Mouse (Mus musculus): ENCODE measurements around the gene Adrm1. TPM values are rescaled to one million over a fixed set of nuclear protein-coding genes. Genes with fewer than 3 reads are reported as not detected.

Adrm1 gene
- total and polyA plus RNA-seq, 3 experiments = 116 to 148 (median 127) TPM

GRCm38 (mm10) chr2:180218677-180219076, 47.4 kb downstream of the Adrm1 start:
- dilution Hi-C loops (cut with MboI; ENCODE audit: extremely low pct_ligation_motif_present, extremely low pct_unique_long_range_greater_than_20kb, low sequenced_read_pairs) = no loop called here
- no peak overlapping the region for H3K4me3 ChIP-seq (replicated peaks in 1 of 3; ENCODE audit: low read depth in 2 of 3, low read length in 2 of 3, poor library complexity in 1 of 3)
- no peak overlapping the region for H3K9ac ChIP-seq (ENCODE audit: insufficient read depth, low read depth)
- peaks cover 81% of the 10 kb centered on the region for H3K27me3 ChIP-seq (replicated peaks)
- DNase-seq (ENCODE audit: extremely low read depth) = no peak
- H3K9me3 ChIP-seq (replicated peaks; ENCODE audit: low read length) = no peaks in the 10 kb centered on the region
- TF ChIP-seq MAX (IDR thresholded peaks at IDR 0.05; ENCODE audit: low read length) (no peak), ZMIZ1 (IDR thresholded peaks at IDR 0.05; ENCODE audit: low read depth, low read length) (no peak)
- in situ Hi-C loops (cut with MboI; ENCODE audit: low pct_ligation_motif_present, low pct_unique_long_range_greater_than_20kb, low sequenced_read_pairs) = no loop called here
- no peak overlapping the region for H3K4me2 ChIP-seq (ENCODE audit: insufficient read depth, low read depth, poor library complexity, severe bottlenecking)
- H3K36me3 ChIP-seq (replicated peaks in 1 of 2; ENCODE audit: control insufficient read depth in 1 of 2, insufficient read depth in 1 of 2, low read length in 1 of 2) = no peaks in the 10 kb centered on the region
- H3K4me1 ChIP-seq (ENCODE audit: control insufficient read depth in 1 of 2, insufficient read depth in 2 of 2) = peaks cover 0 to 3% of the 10 kb centered on the region in 2 experiments; a peak in 2 of 4 replicates
- no peak overlapping the region for H3K27ac ChIP-seq (ENCODE audit: insufficient read depth, low read depth)
- H3K79me2 ChIP-seq (replicated peaks; ENCODE audit: control insufficient read depth, extremely low read depth, insufficient read depth, poor library complexity, severe bottlenecking) = no peaks in the 10 kb centered on the region

GRCm38 (mm10) chr2:180219145-180219943, 48.1 kb downstream of the Adrm1 start:
- Histone ChIP-seq H3K9ac (ENCODE audit: insufficient read depth, low read depth) (no peak overlapping the region), H3K4me2 (ENCODE audit: insufficient read depth, low read depth, poor library complexity, severe bottlenecking) (no peak overlapping the region), H3K79me2 (replicated peaks; ENCODE audit: control insufficient read depth, extremely low read depth, insufficient read depth, poor library complexity, severe bottlenecking) (no peaks in the 10 kb centered on the region), H3K27ac (ENCODE audit: insufficient read depth, low read depth) (no peak overlapping the region), H3K9me3 (replicated peaks; ENCODE audit: low read length) (no peaks in the 10 kb centered on the region), H3K4me1 (ENCODE audit: control insufficient read depth in 1 of 2, insufficient read depth in 2 of 2) (peaks cover 0 to 3% of the 10 kb centered on the region in 2 experiments; a peak in 2 of 4 replicates), H3K36me3 (replicated peaks in 1 of 2; ENCODE audit: control insufficient read depth in 1 of 2, insufficient read depth in 1 of 2, low read length in 1 of 2) (no peaks in the 10 kb centered on the region), H3K27me3 (replicated peaks) (peaks cover 84% of the 10 kb centered on the region), H3K4me3 (replicated peaks in 1 of 3; ENCODE audit: low read depth in 2 of 3, low read length in 2 of 3, poor library complexity in 1 of 3) (no peak overlapping the region)
- in situ Hi-C loops (cut with MboI; ENCODE audit: low pct_ligation_motif_present, low pct_unique_long_range_greater_than_20kb, low sequenced_read_pairs) (no loop called here), dilution Hi-C loops (cut with MboI; ENCODE audit: extremely low pct_ligation_motif_present, extremely low pct_unique_long_range_greater_than_20kb, low sequenced_read_pairs) (no loop called here)
- TF ChIP-seq NELFE (IDR thresholded peaks at IDR 0.05; ENCODE audit: low read depth, low read length) (no peak), ZNF384 (IDR thresholded peaks at IDR 0.05; ENCODE audit: low read depth, low read length) (no peak), NRF1 (IDR thresholded peaks at IDR 0.05; ENCODE audit: low read depth, low read length) (no peak), E2F4 (IDR thresholded peaks at IDR 0.05; ENCODE audit: insufficient replicate concordance, low read depth, low read length) (no peak), TBP (conservative IDR thresholded peaks at IDR 0.05; ENCODE audit: low read depth, low read length) (no peak), SIN3A (IDR thresholded peaks at IDR 0.05; ENCODE audit: low read length) (no peak), JUN (IDR thresholded peaks at IDR 0.05; ENCODE audit: insufficient read depth, low read depth, low read length) (no peak), ETS1 (conservative IDR thresholded peaks at IDR 0.05; ENCODE audit: low read depth, low read length) (no peak), MAFK (IDR thresholded peaks at IDR 0.05; ENCODE audit: insufficient replicate concordance, low read length) (no peak), SMC3 (IDR thresholded peaks at IDR 0.05; ENCODE audit: low read depth, low read length) (no peak), MEF2A (IDR thresholded peaks at IDR 0.05; ENCODE audit: borderline replicate concordance, low read depth, low read length) (no peak), CTCF (conservative IDR thresholded peaks at IDR 0.05 in 1 of 2, IDR thresholded peaks at IDR 0.05 in 1 of 2; ENCODE audit: low read depth in 2 of 2, low read length in 2 of 2) (no peak), CHD2 (IDR thresholded peaks at IDR 0.05; ENCODE audit: low read length) (no peak), ZKSCAN1 (IDR thresholded peaks at IDR 0.05; ENCODE audit: borderline replicate concordance, low read depth, low read length) (no peak), POLR2AphosphoS2 (IDR thresholded peaks at IDR 0.05; ENCODE audit: low read depth, low read length) (no peak)
- no peak for DNase-seq (ENCODE audit: extremely low read depth)
